Mouse (Mus musculus): ENCODE measurements around the gene Armc2. TPM values are rescaled to one million over a fixed set of nuclear protein-coding genes. Genes with fewer than 3 reads are reported as not detected.

The Armc2 gene
- polyA plus RNA-seq, 1 experiment from 2014 or later = 0.21 TPM

DNA sequence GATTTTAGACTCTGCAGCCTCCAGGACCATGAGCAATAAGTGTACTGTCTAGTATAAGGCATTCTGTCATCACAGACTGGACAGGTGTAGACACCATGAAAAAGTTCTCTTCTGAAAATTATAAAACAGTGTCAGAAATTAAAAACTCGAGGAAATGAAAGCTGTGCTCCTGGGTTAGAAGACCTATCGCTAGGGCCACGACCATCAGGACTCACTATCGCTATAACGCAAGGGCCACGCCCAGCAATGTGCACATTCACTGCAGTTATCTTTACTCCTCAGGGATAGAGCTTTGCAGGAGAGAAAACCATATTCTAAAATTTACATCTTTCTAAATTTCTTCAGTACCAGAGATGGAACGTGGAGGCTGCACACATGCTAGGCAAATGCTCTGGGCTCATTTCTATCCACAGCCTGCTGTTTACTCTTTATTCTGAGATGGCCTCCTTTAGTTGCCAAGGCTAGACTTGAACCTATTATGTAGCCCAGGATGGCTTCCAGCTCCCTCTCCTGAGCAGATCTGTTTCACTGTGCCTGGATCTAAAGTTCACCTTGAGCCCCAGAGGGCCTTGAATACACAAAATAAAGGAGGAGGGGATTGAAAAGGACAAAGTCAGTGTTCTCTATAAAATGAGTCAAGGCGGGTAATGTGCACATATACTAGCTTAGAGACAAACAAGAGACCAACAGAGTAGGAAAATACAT is 105.8 kb downstream of the Armc2 start:
- H3K4me3 ChIP-seq (ENCODE audit: low read depth, low read length) = no peak overlapping the region
- no peak overlapping the region for H3K9ac ChIP-seq (replicated peaks)
- peaks cover 10% of the 10 kb centered on the region for H3K36me3 ChIP-seq (replicated peaks; ENCODE audit: insufficient read depth, low read length)
- H3K9me3 ChIP-seq (ENCODE audit: low read length) = no peaks in the 10 kb centered on the region
- peak overlapping the region; percentile 77 for H3K27ac ChIP-seq (ENCODE audit: low read depth)
- WGBS (ENCODE audit: insufficient replicate concordance) = 55% methylated on average over 8 of the region's 8 CpGs
- H3K27me3 ChIP-seq (ENCODE audit: insufficient read depth, low read length) = no peaks in the 10 kb centered on the region
- TF ChIP-seq EP300 (IDR thresholded peaks at IDR 0.05; ENCODE audit: low read depth) (peak; percentile 99), CTCF (IDR thresholded peaks at IDR 0.05; ENCODE audit: low read depth) (no peak)
- H3K4me2 ChIP-seq (ENCODE audit: low read depth, low read length) = peak overlapping the region; percentile 50
- ATAC-seq = peak; percentile 95
- peak; percentile 76 for DNase-seq
- H3K4me1 ChIP-seq (ENCODE audit: insufficient read depth) = peaks cover 15% of the 10 kb centered on the region

DNA sequence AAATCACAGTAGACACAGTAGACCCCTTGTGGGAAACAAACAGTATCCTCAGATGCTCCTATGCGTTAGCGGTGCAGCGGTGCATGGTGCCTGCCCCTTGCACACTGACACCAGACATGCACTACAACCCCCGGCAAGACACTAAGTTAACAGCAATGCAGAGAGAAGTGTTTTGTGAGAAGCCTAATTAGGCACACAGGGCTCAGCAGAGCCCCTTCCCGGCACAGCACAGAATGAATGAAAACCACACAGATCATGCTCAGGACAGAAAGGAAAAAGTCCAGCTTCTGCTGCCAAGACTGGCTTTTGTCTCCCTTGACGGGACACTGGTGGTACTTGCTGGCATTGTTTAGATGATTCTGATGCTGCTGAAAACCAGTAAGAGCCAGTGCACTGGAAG is 109.3 kb downstream of the Armc2 start:
- Histone ChIP-seq H3K36me3 (replicated peaks; ENCODE audit: insufficient read depth, low read length) (peaks cover 40% of the 10 kb centered on the region), H3K4me1 (ENCODE audit: insufficient read depth) (peaks cover 15% of the 10 kb centered on the region)

DNA sequence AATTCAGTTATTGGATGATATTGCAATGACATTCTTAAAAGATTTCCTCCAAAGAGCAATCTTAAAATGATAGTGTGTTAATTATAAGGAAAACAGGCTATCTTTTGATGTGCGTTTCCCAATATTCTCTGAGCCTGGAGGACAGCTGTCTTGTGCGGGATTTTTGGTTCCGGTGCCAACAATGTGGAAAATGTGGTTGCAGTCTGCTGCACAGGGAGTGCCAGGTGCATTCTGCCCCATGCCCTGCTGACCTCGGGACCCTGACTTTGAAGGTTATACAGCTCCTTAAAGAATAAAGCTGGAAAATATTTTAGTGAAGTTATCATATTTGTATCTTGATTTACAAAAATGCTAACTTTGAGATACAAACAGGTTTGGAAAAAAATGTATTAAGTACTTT is 110.3 kb downstream of the Armc2 start:
- no peak for DNase-seq
- TF ChIP-seq CTCF (IDR thresholded peaks at IDR 0.05; ENCODE audit: low read depth) = no peak
- no peak for TF ChIP-seq EP300 (IDR thresholded peaks at IDR 0.05; ENCODE audit: low read depth)
- H3K4me3 ChIP-seq (ENCODE audit: low read depth, low read length) = no peak overlapping the region
- H3K27me3 ChIP-seq (ENCODE audit: insufficient read depth, low read length) = no peaks in the 10 kb centered on the region
- 86% methylated on average over 4 of the region's 4 CpGs for WGBS (ENCODE audit: insufficient replicate concordance)
- no peak overlapping the region for H3K4me2 ChIP-seq (ENCODE audit: low read depth, low read length)
- no peak for ATAC-seq
- peaks cover 47% of the 10 kb centered on the region for H3K36me3 ChIP-seq (replicated peaks; ENCODE audit: insufficient read depth, low read length)
- H3K9me3 ChIP-seq (ENCODE audit: low read length) = no peaks in the 10 kb centered on the region
- no peak overlapping the region for H3K27ac ChIP-seq (ENCODE audit: low read depth)
- no peak overlapping the region for H3K9ac ChIP-seq (replicated peaks)
- H3K4me1 ChIP-seq (ENCODE audit: insufficient read depth) = peaks cover 9% of the 10 kb centered on the region

More for the DNA sequence above, 109.3 kb downstream of the Armc2 start:
- Histone ChIP-seq H3K9me3 (ENCODE audit: low read length) (no peaks in the 10 kb centered on the region), H3K27me3 (ENCODE audit: insufficient read depth, low read length) (no peaks in the 10 kb centered on the region), H3K9ac (replicated peaks) (no peak overlapping the region), H3K27ac (ENCODE audit: low read depth) (no peak overlapping the region), H3K4me3 (ENCODE audit: low read depth, low read length) (no peak overlapping the region), H3K4me2 (ENCODE audit: low read depth, low read length) (no peak overlapping the region)
- TF ChIP-seq CTCF (IDR thresholded peaks at IDR 0.05; ENCODE audit: low read depth) = no peak
- no peak for DNase-seq
- WGBS (ENCODE audit: insufficient replicate concordance) = 86% methylated on average over 6 of the region's 6 CpGs
- ATAC-seq = no peak

DNA sequence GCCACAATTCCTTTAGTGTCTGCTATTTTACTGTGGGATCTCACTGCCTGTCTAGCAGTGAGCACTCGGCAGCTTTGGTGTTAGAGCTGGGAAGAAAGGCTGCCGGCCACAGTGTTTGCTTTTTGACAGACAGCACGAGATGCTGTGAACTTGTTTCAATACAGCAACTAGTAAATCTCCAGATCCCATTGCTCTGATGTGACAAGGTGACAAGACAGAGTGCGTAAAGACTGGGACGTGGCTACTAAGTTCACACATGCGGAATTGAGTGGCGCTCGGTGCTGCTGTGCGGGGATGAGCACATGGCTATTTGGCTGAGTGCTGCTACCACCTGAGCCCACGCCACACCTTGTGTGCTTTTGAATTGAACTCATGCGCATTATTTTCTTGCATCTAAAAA is 110.8 kb downstream of the Armc2 start:
- Histone ChIP-seq H3K27ac (ENCODE audit: low read depth) (no peak overlapping the region), H3K4me3 (ENCODE audit: low read depth, low read length) (no peak overlapping the region), H3K27me3 (ENCODE audit: insufficient read depth, low read length) (no peaks in the 10 kb centered on the region), H3K4me1 (ENCODE audit: insufficient read depth) (peaks cover 5% of the 10 kb centered on the region; the same call in 1 of the 2 replicates), H3K4me2 (ENCODE audit: low read depth, low read length) (no peak overlapping the region), H3K9me3 (ENCODE audit: low read length) (no peaks in the 10 kb centered on the region), H3K36me3 (replicated peaks; ENCODE audit: insufficient read depth, low read length) (peaks cover 51% of the 10 kb centered on the region), H3K9ac (replicated peaks) (no peak overlapping the region)
- TF ChIP-seq CTCF (IDR thresholded peaks at IDR 0.05; ENCODE audit: low read depth) (no peak), EP300 (IDR thresholded peaks at IDR 0.05; ENCODE audit: low read depth) (no peak)
- 92% methylated on average over 11 of the region's 11 CpGs for WGBS (ENCODE audit: insufficient replicate concordance)
- ATAC-seq (no peak), DNase-seq (no peak)

DNA sequence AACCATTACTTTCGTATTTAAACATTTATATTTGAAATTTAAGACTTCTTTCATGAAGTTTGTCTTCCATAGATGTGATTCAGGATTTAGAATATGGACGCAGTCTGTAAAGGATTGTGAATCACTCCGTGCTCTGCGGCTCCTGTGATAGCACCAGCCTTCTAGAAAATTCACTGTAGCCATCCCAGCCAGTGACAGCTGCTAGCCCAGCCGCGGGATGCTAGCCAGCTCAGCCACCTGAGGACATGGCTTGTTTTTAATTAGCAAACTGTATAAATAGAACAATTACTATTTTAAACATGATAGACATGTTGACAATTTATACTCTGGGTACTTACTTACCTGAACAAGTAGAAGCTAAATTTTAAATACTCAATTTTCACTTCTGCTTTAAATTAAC is 116.4 kb downstream of the Armc2 start:
- peaks cover 62% of the 10 kb centered on the region for H3K36me3 ChIP-seq (replicated peaks; ENCODE audit: insufficient read depth, low read length)
- TF ChIP-seq EP300 (IDR thresholded peaks at IDR 0.05; ENCODE audit: low read depth) (no peak), CTCF (IDR thresholded peaks at IDR 0.05; ENCODE audit: low read depth) (no peak)
- no peak for ATAC-seq

DNA sequence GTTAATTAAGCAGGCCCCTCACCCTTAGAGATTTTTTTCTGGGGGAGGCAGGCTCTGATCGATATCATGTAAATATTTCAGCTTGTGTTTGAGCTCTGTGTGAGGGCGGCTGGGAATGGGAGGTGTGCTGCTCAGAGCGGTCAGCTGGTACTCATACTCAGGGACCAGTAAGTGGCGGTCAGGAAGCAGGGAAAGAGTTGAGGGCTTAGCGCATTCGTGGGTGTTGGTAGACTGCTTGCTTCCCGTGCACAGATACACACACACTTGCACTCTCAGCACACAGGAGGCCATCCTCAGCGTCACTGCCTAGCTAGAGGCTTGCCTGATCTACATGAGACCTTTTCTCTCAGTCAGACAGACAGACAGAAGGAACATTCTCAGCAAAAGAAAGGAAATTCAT is 116.8 kb downstream of the Armc2 start:
- DNase-seq = no peak
- Histone ChIP-seq H3K9ac (replicated peaks) (no peak overlapping the region), H3K4me2 (ENCODE audit: low read depth, low read length) (no peak overlapping the region), H3K4me1 (ENCODE audit: insufficient read depth) (no peaks in the 10 kb centered on the region), H3K4me3 (ENCODE audit: low read depth, low read length) (no peak overlapping the region), H3K36me3 (replicated peaks; ENCODE audit: insufficient read depth, low read length) (peaks cover 61% of the 10 kb centered on the region), H3K9me3 (ENCODE audit: low read length) (no peaks in the 10 kb centered on the region), H3K27ac (ENCODE audit: low read depth) (no peak overlapping the region), H3K27me3 (ENCODE audit: insufficient read depth, low read length) (no peaks in the 10 kb centered on the region)
- TF ChIP-seq EP300 (IDR thresholded peaks at IDR 0.05; ENCODE audit: low read depth) = no peak
- TF ChIP-seq CTCF (IDR thresholded peaks at IDR 0.05; ENCODE audit: low read depth) = no peak
- no peak for ATAC-seq
- WGBS (ENCODE audit: insufficient replicate concordance) = 90% methylated on average over 8 of the region's 8 CpGs

More for the DNA sequence above, 116.4 kb downstream of the Armc2 start:
- Histone ChIP-seq H3K4me3 (ENCODE audit: low read depth, low read length) (no peak overlapping the region), H3K27me3 (ENCODE audit: insufficient read depth, low read length) (no peaks in the 10 kb centered on the region), H3K9me3 (ENCODE audit: low read length) (no peaks in the 10 kb centered on the region), H3K9ac (replicated peaks) (no peak overlapping the region), H3K4me2 (ENCODE audit: low read depth, low read length) (no peak overlapping the region), H3K4me1 (ENCODE audit: insufficient read depth) (no peaks in the 10 kb centered on the region), H3K27ac (ENCODE audit: low read depth) (no peak overlapping the region)
- 93% methylated on average over 6 of the region's 6 CpGs for WGBS (ENCODE audit: insufficient replicate concordance)
- DNase-seq = no peak

Measured in liver, postnatal 0 days (tissue).